Mouse (Mus musculus) megakaryocyte progenitor cell, adult 5-6 weeks (primary cell): ENCODE measurements around the gene Mkrn3. TPM values are rescaled to one million over a fixed set of nuclear protein-coding genes. Genes with fewer than 3 reads are reported as not detected.

Experiments used
- ATAC-seq: replicated peaks from 2 replicates; pipeline ENCODE4 v1.8.0; 2016; ENCODE audit warnings: mild to moderate bottlenecking, moderate TSS enrichment, inconsistent platforms; ENCODE audit not compliant: poor library complexity
- total RNA-seq, 2 experiments: library from RNA; stranded (forward) in 1 of 2; stranded (reverse) in 1 of 2; fragments of 157-497, 149-512 nt in 1 of 2; fragments of 200-1000 nt in 1 of 2; gene quantifications; 2 replicates each; pipeline versions ENCODE4 v1.2.3 to v1.2.4; 2015 to 2017

Mkrn3 gene
- total RNA-seq (2015) (0.10 and 0.32 TPM in 2 replicates), total RNA-seq (2017) (0.14 TPM in 1 of 2 replicates, not detected in the other)

DNA sequence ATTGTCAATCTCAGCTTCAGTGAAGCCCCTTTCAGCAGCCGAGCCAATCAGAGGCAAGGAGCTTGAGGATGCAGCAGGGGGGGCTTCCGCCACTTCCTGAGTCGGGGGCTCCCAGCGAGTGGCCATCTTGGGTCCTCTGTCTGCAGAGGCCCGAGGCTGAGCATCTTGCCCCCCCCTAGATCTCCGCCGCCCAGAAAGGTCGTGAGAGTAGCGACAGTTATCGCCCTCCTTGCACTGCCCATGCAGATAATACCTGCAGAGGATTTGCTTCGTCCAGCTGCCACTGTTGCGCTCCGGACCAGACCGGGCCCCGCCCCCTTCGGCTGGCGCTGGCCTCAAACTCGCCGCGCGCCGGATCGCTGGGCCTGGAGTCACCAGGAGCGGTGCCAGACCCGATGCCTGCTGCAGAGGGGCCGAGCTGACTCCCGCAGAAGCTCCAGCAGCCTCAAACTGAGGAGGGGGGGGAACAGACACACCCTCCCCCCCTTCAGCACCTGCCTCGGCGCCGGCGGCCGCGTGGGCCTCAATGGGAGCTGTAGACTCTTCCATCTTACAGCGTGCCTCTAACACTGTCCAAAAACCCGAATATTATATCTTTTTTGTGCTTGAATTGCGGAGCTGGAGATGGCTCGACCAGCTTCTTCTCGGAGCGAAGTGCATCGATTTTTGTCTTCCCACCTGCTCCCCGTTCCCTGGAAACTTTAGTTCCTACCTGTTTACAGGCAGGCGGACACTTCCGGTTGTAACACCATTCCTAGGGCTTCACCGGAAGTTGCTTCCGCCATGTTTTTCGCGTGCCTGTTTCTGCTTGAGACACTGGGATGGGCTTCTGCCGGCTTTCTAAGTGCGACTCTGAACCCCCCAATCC, at the start of gene Mkrn3:
Gene Mkrn3, minus strand, starts transcription at position 647 of the 868 bp plus-strand sequence.
- ATAC-seq: peak; percentile 98

DNA sequence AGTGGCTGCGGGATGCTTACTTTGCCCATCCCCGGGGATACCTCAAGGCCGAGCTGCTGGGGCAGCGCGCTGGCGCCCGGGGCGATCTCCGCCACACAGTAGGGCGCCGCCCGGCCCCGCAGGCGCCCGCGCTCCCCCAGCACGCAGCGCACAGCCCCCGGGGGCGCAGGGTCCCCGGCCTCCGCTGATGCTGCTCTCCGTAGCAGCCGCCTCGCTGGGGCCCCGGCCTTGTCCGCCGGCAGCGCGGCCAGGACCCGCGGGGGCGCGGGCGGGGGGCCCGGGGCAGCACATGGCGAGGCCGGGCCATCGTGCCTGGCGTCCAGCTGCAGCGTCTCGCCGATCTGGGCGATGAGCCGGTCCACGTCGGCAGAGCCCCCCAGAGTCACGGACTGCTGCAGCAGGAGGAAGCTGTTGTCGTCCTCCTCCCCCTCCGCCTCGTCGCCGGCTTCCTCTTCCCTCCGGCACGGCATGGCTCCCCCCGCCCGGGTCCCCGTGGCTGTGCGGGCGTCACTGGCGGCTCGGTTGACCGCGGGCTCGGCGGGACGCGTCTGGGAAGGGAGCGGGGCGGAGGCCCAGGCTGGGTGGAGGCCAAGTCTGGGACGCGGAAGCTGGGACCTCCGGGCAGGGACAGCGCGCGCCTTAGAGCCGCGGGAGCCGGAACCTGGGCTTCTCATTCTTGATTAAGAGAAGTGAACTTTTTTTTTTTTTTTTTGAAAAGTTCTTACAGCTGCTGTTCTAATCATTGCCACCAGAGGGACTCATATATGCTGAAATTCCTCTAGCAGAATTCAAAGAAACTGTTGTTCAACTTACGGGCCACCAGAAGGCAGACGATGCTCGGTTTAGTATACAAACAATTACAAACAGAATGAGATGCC, 44.2 kb upstream of the Mkrn3 start, which contains the start of gene Peg12:
Gene Peg12, minus strand, starts transcription at position 633 of the 878 bp plus-strand sequence.
- ATAC-seq: peak; percentile 79

DNA sequence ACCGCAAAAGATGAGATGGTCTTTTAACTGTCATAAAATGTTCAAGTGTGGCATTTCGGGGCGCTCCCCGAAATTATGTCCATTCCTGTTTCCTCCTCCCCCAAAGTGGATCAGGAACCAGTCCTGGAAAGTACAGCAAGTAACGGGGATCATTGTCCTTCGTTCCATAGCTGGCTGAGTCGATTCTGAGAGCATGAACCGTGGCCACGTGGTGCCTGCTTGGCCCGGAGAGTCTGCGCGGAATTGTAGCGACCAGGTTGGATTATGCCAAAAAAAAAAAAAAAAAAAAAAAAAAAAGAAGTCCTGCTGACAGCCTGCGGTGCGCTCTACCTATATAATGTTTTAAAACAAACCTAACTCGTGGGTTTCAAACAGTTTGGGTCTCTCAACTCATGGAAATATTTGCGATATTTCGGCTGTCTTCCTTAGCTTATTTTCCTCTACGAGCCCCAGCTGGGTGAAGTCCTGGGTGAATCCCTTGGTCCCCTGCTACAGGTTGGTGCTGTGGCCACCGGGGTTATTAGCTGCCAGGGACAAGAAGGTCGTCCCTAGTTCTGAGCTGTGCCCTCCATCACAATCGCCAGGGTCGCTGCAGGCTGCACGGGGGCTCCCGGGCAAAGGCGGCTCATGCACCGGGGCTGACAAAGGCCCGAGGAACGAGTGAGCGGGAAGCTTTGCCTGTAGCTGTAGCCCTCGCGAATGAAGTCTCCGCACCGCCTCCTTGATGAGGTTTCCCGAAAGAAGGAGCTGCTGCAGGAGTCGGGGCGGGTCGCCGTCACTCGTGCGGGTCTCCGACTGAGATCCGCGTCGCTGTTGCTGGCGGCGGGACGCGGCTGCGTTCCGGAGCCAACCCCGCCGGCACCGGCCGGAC, 43.3 kb upstream of the Mkrn3 start:
- peak; percentile 28; the same call in 1 of the 2 replicates for ATAC-seq

DNA sequence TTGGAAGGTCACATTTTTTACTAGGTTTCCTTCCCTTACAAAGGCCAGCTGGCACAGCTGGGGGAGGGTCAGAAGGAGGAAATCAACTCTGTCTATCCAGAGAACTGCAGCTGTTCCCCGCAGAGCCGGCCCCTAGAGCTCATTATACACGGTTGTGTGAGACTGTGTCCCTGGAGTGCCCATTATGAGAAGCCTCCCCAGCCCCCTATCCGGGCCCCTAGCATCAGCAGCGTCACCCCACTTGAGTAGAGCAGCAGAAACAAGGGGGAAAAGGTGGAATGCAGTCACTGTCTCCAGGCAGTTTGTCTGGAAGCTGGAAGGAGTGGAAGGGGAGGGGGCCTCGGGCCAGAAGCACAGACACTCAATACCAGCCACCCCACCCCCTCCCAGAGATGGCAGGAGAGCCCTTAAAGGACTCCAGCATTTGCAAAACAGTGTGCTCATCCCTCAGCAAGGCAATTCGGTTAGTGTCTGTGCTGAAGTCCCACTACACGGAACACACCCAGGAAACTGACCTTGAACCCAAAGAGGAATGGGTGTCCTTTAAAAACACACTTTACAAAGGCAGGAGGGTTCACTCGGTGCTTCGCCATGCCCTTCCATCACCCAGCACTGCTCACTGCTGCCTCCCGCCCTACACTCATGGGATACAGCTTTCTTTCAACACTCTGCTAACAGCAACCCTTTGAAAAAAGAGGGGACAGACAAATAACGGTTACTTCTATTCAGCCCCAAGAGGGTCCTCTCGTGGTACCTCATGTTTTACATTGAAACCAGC, 42.5 kb upstream of the Mkrn3 start:
- ATAC-seq: no peak

DNA sequence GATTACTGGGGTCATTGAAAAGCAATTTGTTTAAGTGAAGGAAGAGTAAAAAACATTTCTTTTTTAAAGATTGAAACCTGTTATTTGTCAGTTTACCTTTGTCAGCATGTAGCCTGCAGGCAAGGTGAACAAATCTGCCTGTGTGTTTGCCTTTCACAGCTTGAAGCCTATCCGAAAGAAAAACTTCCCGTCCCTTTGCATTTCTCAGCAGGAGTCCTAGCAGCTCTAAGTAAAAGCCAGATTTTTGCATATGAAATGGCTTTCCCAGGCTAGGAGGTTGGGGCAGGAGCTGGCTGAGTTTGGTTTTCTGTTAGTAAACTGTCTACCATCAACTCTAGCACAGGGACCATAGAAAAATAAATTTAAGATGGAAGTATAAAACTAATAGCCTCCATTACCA, 32.4 kb upstream of the Mkrn3 start:
- ATAC-seq: no peak

DNA sequence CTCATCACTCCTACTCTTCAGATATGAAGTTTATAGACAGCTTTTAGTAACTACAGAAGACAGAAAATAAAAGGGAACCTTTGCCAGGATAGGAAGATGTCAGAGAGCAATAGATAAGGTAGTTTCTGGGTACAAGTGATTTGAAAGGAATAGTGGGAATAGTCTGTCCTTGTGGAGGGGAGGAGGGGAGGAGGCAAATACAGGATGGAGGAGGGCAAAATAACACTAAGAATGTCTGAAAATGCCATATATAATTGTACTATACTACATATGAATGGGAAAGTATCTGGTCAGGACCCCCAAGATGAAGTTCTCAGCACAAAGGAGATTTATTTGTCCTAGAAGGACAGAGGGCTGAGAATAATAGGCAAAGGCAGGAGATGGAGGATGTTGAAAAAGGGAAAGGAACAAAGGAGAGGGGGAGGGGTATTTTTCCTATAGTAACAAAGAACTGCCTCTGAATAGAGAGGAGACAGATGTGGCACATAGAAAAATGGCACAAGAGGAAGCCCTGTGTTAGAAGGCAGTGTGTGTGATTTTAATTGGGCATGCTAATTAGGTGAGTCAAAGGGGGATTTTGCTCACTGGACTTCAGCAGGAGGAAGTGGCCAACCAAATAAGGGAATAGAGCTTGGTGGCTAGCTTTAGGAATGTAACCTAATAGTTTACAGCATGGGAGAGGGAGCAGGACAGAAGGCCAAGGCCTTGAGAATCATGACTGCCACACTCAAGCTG, 25.7 kb upstream of the Mkrn3 start:
- no peak for ATAC-seq

DNA sequence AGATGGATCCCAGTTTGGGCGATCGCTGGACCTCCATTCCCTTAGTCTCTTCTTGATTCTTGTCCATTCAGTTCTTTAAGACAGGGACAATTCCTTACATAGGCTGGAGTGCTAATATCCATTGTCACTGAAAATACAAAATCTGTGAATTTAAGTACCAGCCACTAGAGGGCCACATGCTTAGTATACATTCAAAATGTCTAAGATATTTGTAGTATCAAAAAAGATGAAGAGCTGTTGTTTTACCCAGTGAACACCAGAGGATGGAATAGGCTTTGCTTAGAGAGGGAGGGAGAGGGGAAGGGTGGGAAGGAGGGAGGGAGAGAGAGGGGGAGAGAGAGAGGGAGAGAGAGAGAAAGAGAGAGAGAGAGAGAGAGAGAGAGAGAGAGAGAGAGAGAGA, 16.5 kb upstream of the Mkrn3 start:
- no peak for ATAC-seq

DNA sequence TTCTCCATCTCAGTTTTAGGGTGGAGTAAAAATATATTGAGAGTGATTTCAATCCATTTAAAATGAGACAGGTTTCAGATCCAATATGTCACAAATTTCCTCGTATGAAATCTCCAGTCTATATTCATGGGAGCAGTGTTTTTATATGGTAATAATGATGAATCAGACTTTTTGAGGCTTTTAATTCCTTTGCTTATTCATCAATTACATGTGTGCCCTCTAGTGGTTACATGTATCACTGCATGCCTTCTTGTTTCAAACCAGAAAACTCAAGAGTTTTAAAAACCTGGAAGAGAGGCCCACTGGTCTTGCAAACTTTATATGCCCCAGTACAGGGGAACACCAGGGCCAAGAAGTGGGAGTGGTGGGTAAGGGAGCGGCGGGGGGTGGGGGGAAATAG, 13.3 kb upstream of the Mkrn3 start:
- ATAC-seq: peak; percentile 57; the same call in 1 of the 2 replicates

DNA sequence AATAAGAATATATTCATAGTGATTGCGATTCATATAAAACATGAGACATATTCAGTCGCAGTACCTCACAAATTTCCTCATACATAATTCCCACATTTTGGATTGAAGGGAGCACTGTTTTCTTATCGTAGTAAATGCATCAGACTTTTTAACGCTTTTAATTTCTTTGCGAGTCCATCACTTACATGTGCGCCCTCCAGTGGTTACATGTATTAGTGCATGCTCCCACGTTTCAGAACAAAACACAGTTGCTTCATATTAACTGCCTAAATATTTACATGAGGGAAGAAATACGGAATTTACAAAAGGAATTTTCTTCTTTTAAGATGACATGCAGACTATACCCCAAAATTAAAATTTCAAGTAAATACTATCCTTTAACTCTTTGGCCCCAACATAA, 8.4 kb upstream of the Mkrn3 start:
- peak; percentile 69 for ATAC-seq

DNA sequence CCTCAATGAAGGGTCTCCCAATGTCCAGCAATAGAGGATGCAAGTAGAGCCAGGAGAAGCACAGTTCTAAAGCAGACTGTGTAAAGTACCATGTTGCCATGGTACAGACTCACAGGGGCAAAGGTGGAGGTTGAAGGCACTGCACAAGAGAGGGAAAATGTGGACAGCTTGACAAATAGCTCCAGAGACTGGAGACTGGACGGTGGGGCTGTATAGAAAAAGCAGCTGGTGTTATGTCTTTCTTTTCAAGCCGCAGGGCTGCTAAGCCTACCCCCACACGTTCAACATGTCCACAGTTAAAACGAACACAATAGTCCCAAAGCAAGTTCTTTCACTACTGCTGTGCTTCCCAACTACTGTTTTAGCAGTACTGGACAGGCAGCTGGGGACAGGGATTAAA, 3.3 kb upstream of the Mkrn3 start:
- no peak for ATAC-seq

DNA sequence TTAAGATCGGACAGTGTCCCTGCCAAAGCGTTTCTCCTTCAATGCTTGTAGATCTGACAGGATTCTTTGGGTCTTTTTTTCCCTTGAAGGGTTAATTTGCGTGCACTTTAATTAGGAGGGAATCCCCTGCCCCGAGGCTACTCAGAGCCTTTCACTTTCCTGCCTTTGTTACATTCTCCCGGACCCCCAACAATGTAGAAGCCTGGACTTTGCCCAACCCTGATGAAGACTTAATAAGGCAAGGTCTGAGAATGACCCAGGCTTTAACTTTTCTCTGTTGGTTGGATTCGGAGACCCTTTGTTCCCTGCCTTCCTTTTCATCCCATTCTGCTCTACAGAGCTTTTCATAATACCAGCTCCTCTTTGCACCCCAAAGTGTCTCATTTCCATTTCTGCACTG, 627 bp upstream of the Mkrn3 start:
- no peak for ATAC-seq

DNA sequence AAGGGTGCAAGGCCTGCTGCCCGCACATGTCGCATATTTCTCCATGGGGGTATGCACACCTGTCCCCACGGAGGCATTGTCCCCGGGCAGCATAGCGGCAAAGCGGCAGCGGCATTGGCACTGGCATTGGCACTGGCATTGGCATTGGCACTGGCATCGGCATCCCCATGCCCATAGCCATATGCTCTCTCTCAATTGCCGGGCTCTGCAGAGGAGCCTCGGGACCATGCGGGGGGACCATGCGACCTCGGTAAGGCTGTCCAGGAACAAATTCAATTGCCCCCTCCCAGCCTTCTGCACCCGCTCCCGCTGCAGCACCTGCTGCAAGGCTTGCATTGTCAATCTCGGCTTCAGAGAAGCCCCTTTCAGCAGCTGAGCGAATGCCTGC, 840 bp downstream of the Mkrn3 start:
- no peak for ATAC-seq

DNA sequence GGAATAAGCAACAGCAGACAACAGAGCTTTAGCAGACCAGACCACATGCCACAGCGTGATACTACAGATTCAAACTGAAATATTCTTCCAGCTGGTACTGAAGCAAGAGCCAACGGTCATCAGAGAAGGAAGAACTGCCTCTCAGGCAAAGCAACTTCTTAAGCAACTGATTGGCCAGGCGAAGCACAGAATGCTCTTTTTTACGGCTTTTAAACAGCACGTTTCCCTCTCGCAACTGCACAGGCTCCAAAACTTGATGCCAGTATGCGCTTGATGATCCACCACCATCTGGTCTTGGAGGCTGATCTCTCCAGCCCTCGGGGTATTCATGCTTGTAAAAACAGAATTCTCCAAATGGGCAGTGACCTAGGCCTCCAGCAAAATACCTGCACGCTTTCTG, 1.6 kb downstream of the Mkrn3 start:
- no peak for ATAC-seq

DNA sequence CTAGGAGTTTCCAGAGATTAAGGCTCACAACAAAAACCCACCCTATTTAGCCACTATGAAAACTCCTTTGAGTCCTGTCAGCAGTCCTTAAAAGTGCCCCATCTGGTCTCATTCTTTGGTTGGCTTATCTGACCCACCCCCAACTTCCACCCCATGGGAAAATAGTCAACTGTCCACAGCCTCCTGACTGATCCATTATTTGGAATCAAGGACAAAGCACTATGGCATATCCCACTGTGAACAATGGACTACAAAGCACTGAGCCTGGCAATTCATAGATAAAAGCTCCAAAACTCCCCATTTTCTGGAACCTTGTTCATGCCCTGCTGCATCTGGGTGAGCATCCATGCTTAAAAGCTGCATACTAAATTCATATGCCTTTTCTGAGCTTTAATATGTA, 3.8 kb downstream of the Mkrn3 start:
- no peak for ATAC-seq

DNA sequence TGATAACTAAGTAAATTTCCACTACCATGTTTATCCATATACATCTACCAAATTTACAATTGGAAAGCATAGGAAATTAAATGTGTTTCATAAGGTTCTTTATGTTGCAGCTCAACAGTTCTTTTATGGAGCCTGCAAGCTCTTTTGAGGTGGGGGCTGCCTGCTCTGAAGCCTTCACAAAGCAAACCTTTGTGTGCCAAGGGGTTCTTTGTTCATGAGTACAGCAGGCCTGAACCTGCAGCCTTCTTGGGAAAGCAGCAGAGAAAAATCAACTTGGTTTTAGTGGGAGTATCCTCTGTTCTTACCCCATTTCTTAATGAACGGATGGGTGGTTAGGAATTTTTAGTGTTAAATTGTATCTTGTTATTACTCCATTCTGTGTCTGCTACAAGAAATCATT, 4.7 kb downstream of the Mkrn3 start:
- no peak for ATAC-seq

DNA sequence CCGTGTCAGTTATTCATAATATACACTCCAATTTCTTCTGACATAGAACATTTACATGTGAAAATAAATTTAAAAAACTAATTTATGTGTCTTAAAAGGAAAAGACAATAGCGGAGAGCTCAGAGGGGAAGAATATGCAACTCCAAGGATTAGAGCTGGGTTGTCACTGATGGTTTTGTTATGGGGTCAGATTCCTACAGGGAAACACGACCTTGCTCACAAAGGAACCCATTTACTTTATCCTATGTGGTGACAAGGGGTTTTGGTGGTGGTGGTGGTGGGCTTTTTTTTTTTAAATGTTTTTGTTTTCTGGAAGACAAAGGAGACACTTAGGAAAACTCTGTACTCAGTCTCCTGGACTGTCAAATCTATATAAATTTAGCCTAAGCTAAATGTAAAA, 12.1 kb downstream of the Mkrn3 start:
- ATAC-seq: no peak

DNA sequence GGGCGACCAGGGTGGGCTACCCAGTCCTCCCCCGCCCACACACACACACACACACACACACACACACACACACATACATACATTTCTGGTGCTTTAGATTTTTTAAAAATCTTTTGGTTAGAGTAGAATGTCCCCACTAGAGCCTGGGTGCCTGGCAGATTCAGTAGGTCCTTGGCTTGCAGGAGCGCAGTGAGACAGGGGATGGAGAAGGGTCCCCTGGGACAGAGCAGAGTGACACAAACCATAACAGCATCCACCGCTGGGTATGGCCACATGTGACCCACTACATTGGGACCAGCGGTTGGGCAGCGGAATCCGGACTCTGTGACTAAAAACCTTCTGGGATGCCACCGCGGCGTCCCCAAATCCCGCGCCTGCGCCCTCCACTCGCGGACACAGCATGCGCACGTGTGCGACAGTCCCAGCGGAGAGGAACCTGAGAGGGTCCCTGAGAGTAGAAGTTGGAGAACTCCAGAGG, 13.3 kb downstream of the Mkrn3 start:
- no peak for ATAC-seq

DNA sequence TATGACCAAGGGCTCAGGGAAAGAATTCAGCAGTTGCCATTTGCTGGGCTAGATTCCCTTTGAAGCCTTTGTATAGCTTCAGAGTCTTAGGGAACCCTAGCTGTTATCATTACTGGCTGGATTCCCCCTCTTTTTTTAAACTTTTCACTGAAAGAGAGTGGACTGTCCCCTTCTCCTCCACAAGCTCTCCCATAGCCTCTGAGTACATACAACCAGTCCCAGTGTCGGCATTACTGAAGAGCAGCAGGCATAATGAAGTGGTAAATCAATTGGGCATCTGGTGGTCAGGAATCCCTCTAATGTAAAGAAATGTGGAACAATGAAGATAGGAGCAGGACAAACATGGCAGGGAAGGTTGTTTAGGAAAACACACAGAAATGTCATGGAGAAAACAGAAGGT, 27.7 kb downstream of the Mkrn3 start:
- ATAC-seq: no peak

DNA sequence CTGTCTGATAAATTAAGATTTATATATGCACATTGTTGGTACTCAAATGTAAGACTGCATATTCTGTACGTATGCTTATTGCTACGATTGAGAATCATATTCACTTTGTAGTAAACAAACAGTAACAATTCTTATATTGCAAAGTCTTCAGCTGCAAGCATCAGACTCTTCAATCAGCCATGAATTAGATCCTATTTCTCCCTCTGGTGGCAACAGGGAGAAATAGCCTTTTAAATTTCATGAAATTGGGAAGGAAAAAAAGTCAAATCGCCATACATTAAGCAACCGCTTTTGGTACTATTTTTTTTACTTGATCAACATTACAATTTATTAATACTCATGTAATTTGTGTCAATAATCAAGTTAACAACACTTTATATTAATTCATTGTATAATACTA, 31.6 kb downstream of the Mkrn3 start:
- ATAC-seq: no peak
